Mouse (Mus musculus): ENCODE results near the gene Celf5. TPM values are rescaled to one million over a fixed set of nuclear protein-coding genes. Genes with fewer than 3 reads are reported as not detected.

The Celf5 gene
- polyA plus RNA-seq, 1 experiment from 2014 or later: 0.10 TPM

DNA sequence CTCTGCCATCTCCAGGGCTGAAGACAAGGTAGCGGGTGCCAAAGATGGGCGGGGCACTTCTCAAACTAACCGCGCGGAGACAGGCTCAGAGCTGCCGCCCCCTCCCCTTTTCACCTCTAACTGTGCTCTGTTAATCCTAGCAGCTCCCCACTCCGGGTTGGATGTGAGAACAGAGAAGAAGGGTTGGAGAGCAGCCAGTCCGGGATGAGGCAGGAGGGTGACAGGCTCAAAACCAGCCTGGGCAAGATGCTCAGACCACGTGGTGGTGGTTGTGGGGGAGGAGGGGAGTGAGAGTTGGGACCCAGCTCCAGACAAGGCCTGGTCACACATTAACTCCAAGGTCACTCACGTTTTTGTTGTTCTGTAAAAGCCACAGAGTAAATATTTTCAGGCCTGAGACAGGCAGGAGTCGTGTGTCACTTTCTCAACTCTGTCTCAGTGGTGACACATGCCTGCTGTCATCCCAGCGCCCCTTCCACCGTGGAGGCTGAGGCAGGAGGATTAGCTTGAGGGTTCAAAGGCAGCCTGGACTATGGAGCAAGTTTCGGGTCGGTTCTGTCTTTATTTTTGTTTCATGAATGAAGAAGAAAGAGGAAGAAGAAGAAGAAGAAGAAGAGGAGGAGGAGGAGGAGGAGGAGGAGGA is 50.9 kb downstream of the Celf5 start:
- H3K27me3 ChIP-seq (ENCODE audit: insufficient read depth, poor library complexity, severe bottlenecking): peaks cover 65% of the 10 kb centered on the region
- WGBS: 16% methylated on average over 15 of the region's 15 CpGs
- H3K27ac ChIP-seq: peak overlapping the region; percentile 96
- H3K4me3 ChIP-seq: peak overlapping the region; percentile 86
- peak; percentile 76 for DNase-seq (ENCODE audit: low spot score)
- H3K9me3 ChIP-seq: no peaks in the 10 kb centered on the region
- H3K4me1 ChIP-seq: peaks cover 51% of the 10 kb centered on the region
- H3K36me3 ChIP-seq: no peaks in the 10 kb centered on the region

DNA sequence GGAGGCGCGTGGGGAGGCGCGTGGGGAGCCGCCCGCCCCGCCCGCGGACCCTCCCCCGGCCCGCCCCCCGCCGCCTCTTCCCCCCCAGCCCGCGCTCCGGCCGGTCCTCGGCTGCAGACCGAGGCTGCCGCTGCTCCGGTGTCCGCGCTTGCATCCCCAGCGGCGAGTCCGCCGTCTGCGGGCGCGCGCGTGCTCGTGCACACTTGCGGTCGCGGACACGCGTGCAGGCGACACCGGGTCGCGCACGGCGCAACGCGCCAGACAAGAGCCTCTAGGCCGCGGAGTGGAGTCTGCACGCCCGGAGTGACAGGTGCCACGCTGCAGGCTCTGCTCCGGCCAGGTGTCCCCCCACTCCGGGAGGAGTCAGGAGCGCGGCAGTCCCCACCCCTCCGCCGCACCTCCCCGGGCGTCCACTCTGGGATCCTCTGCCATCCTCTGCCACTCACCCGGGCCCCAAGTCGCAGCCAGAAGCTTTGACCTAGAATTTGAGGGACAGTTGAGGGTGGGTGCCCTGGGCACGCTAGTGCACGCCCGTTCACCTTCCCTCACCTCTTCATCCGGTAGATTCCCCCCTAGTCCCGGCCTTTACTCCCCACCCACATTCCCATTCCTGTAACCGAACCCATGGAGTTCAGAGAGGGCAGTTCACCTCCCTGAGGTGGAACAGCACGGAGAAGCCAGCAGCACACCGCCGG is 51.5 kb downstream of the Celf5 start:
- H3K4me1 ChIP-seq: peaks cover 58% of the 10 kb centered on the region
- peak overlapping the region; percentile 86 for H3K4me3 ChIP-seq
- DNase-seq (ENCODE audit: low spot score): peak; percentile 78
- H3K27me3 ChIP-seq (ENCODE audit: insufficient read depth, poor library complexity, severe bottlenecking): peaks cover 66% of the 10 kb centered on the region
- H3K9me3 ChIP-seq: no peaks in the 10 kb centered on the region
- 1% methylated on average over 64 of the region's 70 CpGs for WGBS
- H3K36me3 ChIP-seq: no peaks in the 10 kb centered on the region
- peak overlapping the region; percentile 96 for H3K27ac ChIP-seq

DNA sequence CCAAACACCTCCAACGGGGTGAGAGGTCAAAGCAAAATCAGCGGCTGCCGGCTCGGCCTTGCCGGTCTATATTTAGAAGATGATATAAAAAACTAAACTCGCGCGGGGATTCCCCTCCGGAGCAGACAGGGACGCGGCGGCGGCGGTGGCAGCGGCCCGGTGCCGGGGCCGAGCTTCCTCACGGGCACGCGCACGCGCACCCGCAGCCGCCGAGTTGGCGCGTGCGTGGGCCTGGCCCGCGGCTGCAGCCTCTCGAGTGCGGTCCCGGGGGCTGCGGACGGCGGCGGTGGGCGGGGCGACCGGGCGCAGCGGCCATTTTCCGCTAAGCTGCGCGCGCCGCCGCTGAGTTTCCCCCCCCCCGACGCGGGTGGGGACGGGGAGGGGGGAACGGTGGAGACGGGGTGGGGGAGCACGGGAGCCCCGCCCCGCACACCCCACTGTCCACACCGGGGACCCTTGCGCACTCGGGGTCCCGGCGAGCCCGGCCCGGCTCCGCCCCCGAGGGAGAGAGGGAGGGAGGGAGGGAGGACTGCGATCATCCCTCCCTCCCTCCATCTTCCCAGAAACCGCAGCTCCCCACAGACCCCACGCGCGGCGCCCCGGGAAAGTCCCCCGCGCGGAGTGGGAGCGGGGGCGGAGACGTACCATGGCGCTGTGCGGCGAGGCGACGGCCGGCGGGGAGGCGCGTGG is 52.2 kb downstream of the Celf5 start:
- Histone ChIP-seq H3K27ac (peak overlapping the region; percentile 96), H3K9me3 (no peaks in the 10 kb centered on the region), H3K4me1 (peaks cover 62% of the 10 kb centered on the region), H3K27me3 (ENCODE audit: insufficient read depth, poor library complexity, severe bottlenecking) (peaks cover 70% of the 10 kb centered on the region), H3K36me3 (no peaks in the 10 kb centered on the region), H3K4me3 (peak overlapping the region; percentile 86)
- DNase-seq (ENCODE audit: low spot score): peak; percentile 87
- WGBS: under 1% methylated on average over 61 of the region's 89 CpGs

DNA sequence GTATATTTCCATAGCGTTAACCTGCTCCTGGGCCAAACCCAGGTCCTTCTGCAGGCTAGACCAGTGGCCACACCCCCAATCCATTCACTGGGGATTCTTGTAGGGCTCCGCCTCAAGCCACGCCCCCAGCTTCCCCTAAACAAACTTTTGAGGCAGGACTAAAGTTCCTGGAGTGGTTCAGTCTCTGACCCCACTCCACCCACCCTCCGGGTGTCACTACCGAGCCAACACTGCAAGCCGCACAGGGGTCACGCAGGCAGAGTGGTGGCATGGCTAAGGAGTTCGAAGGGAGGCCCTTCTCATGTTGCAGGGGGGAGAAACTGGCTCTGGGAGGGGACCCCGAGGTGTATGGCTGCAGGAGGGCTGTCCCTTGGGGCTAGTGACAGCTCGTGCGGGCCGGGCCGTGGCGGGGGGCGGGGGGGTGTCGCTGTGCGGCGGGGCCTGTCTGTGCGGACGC is 52.9 kb downstream of the Celf5 start:
- DNase-seq (ENCODE audit: low spot score): peak; percentile 92
- no peaks in the 10 kb centered on the region for H3K9me3 ChIP-seq
- 1% methylated on average over 20 of the region's 20 CpGs for WGBS
- peaks cover 73% of the 10 kb centered on the region for H3K27me3 ChIP-seq (ENCODE audit: insufficient read depth, poor library complexity, severe bottlenecking)
- H3K4me1 ChIP-seq: peaks cover 67% of the 10 kb centered on the region
- no peaks in the 10 kb centered on the region for H3K36me3 ChIP-seq
- peak overlapping the region; percentile 86 for H3K4me3 ChIP-seq
- H3K27ac ChIP-seq: peak overlapping the region; percentile 96

DNA sequence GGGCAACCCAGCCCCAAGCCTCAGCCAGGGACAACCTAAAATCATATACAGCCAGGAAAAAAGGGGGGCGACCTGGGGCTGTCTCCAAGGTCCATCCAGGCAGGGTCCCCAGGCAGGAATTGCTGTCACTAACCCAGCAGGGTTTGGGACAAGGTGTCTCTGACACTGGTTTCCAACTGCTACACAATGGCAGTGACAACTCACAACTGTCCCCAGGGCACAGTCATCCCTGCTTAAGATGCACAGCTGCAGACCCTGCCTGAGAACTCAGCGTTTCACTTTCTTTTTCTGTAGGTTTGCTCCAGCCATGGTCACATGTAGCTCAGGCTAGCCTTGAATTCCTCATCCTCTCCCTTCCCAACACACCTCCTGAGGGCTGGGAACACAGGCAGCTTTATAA is 53.4 kb downstream of the Celf5 start:
- Histone ChIP-seq H3K27me3 (ENCODE audit: insufficient read depth, poor library complexity, severe bottlenecking) (peaks cover 78% of the 10 kb centered on the region), H3K9me3 (no peaks in the 10 kb centered on the region), H3K36me3 (no peaks in the 10 kb centered on the region), H3K4me1 (peaks cover 72% of the 10 kb centered on the region), H3K4me3 (peak overlapping the region; percentile 86), H3K27ac (peak overlapping the region; percentile 96; the same call in 1 of the 2 replicates)
- 20% methylated on average over 2 of the region's 2 CpGs for WGBS
- DNase-seq (ENCODE audit: low spot score): peak; percentile 72

DNA sequence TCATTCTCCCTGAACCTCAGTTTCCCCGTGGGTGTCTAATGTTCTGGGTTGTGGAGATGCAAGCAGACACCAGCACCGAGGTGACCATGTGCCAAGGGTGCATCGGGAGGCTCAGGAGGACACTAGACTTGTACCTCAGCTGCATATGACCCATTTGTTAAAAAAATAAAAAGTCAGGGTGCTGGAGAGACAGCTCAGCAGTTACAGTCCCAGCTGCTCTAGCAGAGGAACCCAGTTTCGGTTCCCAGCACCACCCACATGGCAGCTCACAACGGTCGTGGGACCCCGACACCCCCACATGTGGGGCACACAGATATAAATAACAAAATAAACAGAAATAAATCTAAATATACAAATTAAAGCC is 54.0 kb downstream of the Celf5 start:
- Histone ChIP-seq H3K4me1 (peaks cover 68% of the 10 kb centered on the region), H3K9me3 (no peaks in the 10 kb centered on the region), H3K27ac (no peak overlapping the region), H3K4me3 (no peak overlapping the region), H3K36me3 (no peaks in the 10 kb centered on the region), H3K27me3 (ENCODE audit: insufficient read depth, poor library complexity, severe bottlenecking) (peaks cover 78% of the 10 kb centered on the region)
- WGBS: 88% methylated on average over 7 of the region's 7 CpGs
- no peak for DNase-seq (ENCODE audit: low spot score)

DNA sequence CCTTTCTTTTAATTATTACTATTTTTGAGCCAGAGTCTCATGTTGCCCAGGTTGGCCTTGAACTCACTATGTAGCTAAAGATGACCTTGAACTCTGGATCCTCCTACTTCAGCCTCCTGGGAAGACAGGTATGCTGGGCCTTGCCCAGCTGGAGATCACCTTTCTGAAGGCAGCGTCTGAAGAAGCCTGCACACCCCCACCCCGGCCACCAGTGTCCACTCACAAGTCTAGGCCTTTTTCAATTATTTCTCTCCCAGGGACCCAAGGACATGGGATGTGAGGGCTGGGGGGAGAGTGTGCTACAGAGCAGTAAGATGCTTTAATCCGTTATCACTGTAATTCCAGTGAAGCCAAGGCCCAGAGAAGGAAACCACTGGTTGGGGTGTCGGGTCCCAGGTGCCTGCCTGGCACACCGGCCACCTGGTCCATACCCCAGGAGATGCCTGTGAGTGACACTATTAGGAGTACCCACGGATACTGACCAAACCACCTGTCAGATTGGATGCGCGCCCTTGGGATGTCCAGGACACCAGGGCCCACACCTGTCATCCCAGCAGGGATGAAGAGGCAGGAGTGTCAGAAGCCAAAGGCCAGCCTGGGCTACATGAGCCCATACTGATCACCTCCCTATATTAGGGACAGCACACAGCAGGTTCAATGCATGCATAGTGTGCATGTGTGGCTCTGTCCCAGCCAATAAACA is 54.6 kb downstream of the Celf5 start:
- Histone ChIP-seq H3K4me3 (no peak overlapping the region), H3K4me1 (peaks cover 62% of the 10 kb centered on the region), H3K27me3 (ENCODE audit: insufficient read depth, poor library complexity, severe bottlenecking) (peaks cover 81% of the 10 kb centered on the region), H3K27ac (no peak overlapping the region), H3K9me3 (no peaks in the 10 kb centered on the region), H3K36me3 (no peaks in the 10 kb centered on the region)
- 71% methylated on average over 8 of the region's 8 CpGs for WGBS
- peak; percentile 69 for DNase-seq (ENCODE audit: low spot score)

DNA sequence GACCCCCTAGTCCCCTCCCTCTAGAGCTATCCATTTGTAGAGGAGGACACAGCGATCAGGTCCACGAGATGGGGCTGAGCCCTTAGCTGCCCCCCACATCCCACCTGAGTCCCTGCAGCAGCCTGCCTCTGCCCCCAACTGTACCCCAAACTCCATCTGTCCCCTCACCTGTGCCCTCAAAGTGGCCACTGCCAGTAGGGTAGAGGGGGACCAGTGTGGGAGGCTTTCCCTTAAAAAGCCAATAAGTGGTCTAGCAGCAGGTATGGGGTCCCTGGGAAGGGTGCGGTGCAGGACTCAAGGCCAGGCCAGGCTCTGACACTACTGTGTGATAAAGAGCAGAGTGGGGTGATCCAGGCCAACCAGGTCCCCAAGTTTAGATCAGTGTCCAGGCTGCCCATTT is 55.2 kb downstream of the Celf5 start:
- peak; percentile 72 for DNase-seq (ENCODE audit: low spot score)
- 24% methylated on average over 3 of the region's 3 CpGs for WGBS
- Histone ChIP-seq H3K27me3 (ENCODE audit: insufficient read depth, poor library complexity, severe bottlenecking) (peaks cover 83% of the 10 kb centered on the region), H3K4me3 (peak overlapping the region; percentile 65), H3K9me3 (no peaks in the 10 kb centered on the region), H3K4me1 (peaks cover 56% of the 10 kb centered on the region), H3K27ac (peak overlapping the region; percentile 81), H3K36me3 (no peaks in the 10 kb centered on the region)

DNA sequence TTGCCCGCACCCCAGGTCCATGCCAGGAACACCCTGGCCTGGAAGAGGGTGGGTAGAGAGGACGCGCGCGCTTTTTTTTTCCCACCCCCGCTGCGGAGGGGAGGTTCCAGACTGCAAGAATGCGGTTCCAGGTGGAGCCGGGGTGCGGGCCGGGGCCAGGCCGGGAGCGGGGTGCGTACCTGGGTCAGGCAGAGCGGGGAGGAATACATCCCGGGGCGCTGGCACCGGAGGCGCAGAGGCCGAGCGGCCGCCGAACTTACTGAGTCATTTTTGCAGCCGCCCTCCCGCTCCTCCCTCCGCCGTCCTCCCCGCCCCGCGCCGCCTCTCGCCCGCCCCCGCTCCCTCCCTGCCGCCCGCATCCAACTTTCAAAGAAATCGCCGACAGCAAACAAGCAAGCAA is 55.6 kb downstream of the Celf5 start:
- Histone ChIP-seq H3K27ac (peak overlapping the region; percentile 81), H3K4me1 (peaks cover 56% of the 10 kb centered on the region), H3K36me3 (no peaks in the 10 kb centered on the region), H3K9me3 (no peaks in the 10 kb centered on the region), H3K27me3 (ENCODE audit: insufficient read depth, poor library complexity, severe bottlenecking) (peaks cover 84% of the 10 kb centered on the region), H3K4me3 (peak overlapping the region; percentile 65)
- peak; percentile 69 for DNase-seq (ENCODE audit: low spot score)
- WGBS: 1% methylated on average over 38 of the region's 38 CpGs

DNA sequence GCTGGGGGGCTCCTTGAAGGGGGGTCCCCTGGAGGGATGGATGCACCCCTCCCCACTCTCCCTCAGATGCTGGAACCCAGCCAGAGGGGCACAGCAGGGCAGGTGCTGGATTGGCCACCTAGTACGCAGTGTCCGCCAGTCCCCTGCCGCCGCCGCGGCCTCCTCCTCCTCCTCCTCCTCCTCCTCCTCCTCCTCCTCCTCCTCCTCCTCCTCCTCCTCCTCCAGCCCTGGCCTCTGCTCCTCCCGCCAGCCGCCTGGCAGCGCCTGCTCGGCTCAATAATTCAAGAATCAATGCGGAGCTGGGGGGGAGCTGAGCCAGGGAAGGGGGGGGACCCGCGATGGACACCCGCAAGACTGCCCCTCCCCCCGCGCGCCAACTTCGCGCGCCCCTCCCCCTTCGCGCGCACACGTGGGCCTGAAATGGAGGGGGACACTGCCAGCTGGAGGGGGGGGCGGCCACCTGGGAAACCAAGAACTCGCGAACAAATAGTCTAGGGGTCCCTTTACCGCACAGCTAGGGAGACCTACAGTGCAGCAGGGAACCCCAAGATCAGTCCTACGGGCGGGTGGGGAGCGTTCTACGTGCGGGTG is 56.3 kb downstream of the Celf5 start:
- H3K4me3 ChIP-seq: peak overlapping the region; percentile 65
- peaks cover 85% of the 10 kb centered on the region for H3K27me3 ChIP-seq (ENCODE audit: insufficient read depth, poor library complexity, severe bottlenecking)
- DNase-seq (ENCODE audit: low spot score): peak; percentile 73
- no peaks in the 10 kb centered on the region for H3K36me3 ChIP-seq
- no peaks in the 10 kb centered on the region for H3K9me3 ChIP-seq
- H3K27ac ChIP-seq: peak overlapping the region; percentile 81
- H3K4me1 ChIP-seq: peaks cover 50% of the 10 kb centered on the region
- WGBS: 2% methylated on average over 21 of the region's 33 CpGs

DNA sequence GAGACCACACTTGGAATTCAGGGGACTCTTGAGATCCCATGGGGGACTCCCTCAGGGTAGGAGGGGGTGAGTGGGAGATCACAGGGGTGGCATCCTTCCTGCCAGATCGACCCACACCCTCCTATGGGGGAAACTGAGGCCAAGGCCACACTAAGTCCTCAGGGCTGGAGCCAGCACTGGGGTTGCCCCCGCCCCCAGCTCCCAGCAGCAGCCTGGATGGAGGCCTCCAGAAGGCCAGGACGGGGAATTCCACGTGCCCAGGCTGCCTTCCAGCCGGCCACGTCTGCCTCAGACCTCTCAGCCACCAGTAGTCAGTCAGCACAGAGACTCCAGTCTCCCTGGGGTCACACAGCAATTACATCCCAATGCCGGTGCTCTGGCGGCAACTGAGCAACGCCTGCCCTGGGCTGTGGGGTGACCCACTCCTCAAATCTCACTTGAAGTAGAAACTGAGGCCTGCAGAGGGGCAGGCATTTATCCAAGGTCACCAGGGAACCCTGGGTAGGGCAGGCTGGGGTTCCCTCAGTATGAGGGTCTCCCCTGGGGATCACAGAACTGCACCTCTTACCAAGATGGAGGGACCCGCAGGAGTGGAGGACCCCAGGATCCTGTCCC is 57.2 kb downstream of the Celf5 start:
- Histone ChIP-seq H3K36me3 (peaks cover 1% of the 10 kb centered on the region; the same call in 1 of the 2 replicates), H3K27ac (peak overlapping the region; percentile 73), H3K4me1 (peaks cover 44% of the 10 kb centered on the region), H3K9me3 (no peaks in the 10 kb centered on the region), H3K4me3 (peak overlapping the region; percentile 65), H3K27me3 (ENCODE audit: insufficient read depth, poor library complexity, severe bottlenecking) (peaks cover 86% of the 10 kb centered on the region)
- peak; percentile 74 for DNase-seq (ENCODE audit: low spot score)
- 29% methylated on average over 10 of the region's 10 CpGs for WGBS

Data from heart, embryonic 10.5 days (tissue).